Mouse (Mus musculus) ZHBTc4 (cell line): ENCODE data around the gene Caps2.
"Not testable (repeated sequence)": the region's sequence is repeated elsewhere in the genome, so short reads cannot be mapped to it uniquely, and the experiment has no call there.

Experiments
- DNase-seq: peaks from one replicate; pipeline ENCODE4 v3.0.0-alpha.2; 2011; ENCODE audit warnings: low read depth, low spot score

Gene Caps2

GRCm38 (mm10) chr10:112163168-112163766 lies at the start of gene Caps2:
Gene Caps2 (plus strand): TSS chr10:112163621.
- peak; percentile 76 for DNase-seq

- not testable (repeated sequence) for DNase-seq
Measured at GRCm38 (mm10) chr10:112125090-112125489, 38.3 kb upstream of the Caps2 start.

GRCm38 (mm10) chr10:112127682-112128230 lies 35.7 kb upstream of the Caps2 start:
- not testable (repeated sequence) for DNase-seq

GRCm38 (mm10) chr10:112132194-112132593 lies 31.2 kb upstream of the Caps2 start:
- DNase-seq, result no peak

GRCm38 (mm10) chr10:112138050-112138870 lies 25.2 kb upstream of the Caps2 start:
- peak; percentile 78 for DNase-seq

- no peak for DNase-seq
Measured at GRCm38 (mm10) chr10:112138871-112139430, 24.5 kb upstream of the Caps2 start.

GRCm38 (mm10) chr10:112139834-112140233 lies 23.6 kb upstream of the Caps2 start:
- DNase-seq, result no peak

GRCm38 (mm10) chr10:112159882-112160560 lies 3.4 kb upstream of the Caps2 start, which contains the start of gene Glipr1l3:
Gene Glipr1l3 (minus strand): TSS chr10:112160327.
- peak; percentile 94 for DNase-seq

- DNase-seq, result peak; percentile 9
Measured at GRCm38 (mm10) chr10:112177027-112177426, 13.6 kb downstream of the Caps2 start.

GRCm38 (mm10) chr10:112193919-112194318 lies 30.5 kb downstream of the Caps2 start:
- DNase-seq, result not testable (repeated sequence)

GRCm38 (mm10) chr10:112203463-112203862 lies 40.0 kb downstream of the Caps2 start:
- no peak for DNase-seq

GRCm38 (mm10) chr10:112227073-112227472 lies 63.7 kb downstream of the Caps2 start:
- DNase-seq, result no peak

GRCm38 (mm10) chr10:112229091-112229843 lies 65.8 kb downstream of the Caps2 start:
- peak; percentile 83 for DNase-seq

- not testable (repeated sequence) for DNase-seq
Measured at GRCm38 (mm10) chr10:112232733-112233132, 69.3 kb downstream of the Caps2 start.

GRCm38 (mm10) chr10:112235396-112235940 lies 72.0 kb downstream of the Caps2 start:
- DNase-seq, result not testable (repeated sequence)

GRCm38 (mm10) chr10:112248273-112248672 lies 84.9 kb downstream of the Caps2 start:
- no peak for DNase-seq

GRCm38 (mm10) chr10:112263467-112263866 lies 100.0 kb downstream of the Caps2 start:
- DNase-seq, result no peak
